Mouse (Mus musculus) neural tube, embryonic 12.5 days (tissue): ENCODE data around the gene Creg2. TPM values are rescaled to one million over a fixed set of nuclear protein-coding genes. Genes with fewer than 3 reads are reported as not detected.
A peak's percentile ranks its signal among the peaks of the same experiment; 100 is the strongest.
"Not testable (repeated sequence)": the region's sequence is repeated elsewhere in the genome, so short reads cannot be mapped to it uniquely, and the experiment has no call there.

Experiments
- ATAC-seq: fragments of 200-750 bp; cut with Nextera tagmentation; 2 replicates; pipeline ENCODE4 v1.8.0; 2017; ENCODE audit warnings: low read depth, mild to moderate bottlenecking, moderate TSS enrichment, moderate library complexity; ENCODE audit not compliant: low FRiP score
- H3K27ac ChIP-seq: fragments of 300-500 bp; sonication (generic); 2 replicates; pipeline ENCODE4 v1.5.1; 2016
- H3K27me3 ChIP-seq: fragments of 300-500 bp; sonication (generic); replicated peaks from 2 replicates; pipeline ENCODE4 v1.6.1; 2016; ENCODE audit warnings: mild to moderate bottlenecking
- H3K36me3 ChIP-seq: fragments of 300-500 bp; sonication (generic); 2 replicates; pipeline ENCODE4 v1.6.1; 2016; ENCODE audit warnings: mild to moderate bottlenecking
- H3K4me1 ChIP-seq: fragments of 300-500 bp; sonication (generic); 2 replicates; pipeline ENCODE4 v1.6.1; 2016
- H3K4me2 ChIP-seq: fragments of 300-500 bp; sonication (generic); replicated peaks from 2 replicates; pipeline ENCODE4 v1.6.1; 2016; ENCODE audit warnings: mild to moderate bottlenecking
- H3K4me3 ChIP-seq: fragments of 300-500 bp; sonication (generic); 2 replicates; pipeline ENCODE4 v1.5.1; 2016
- H3K9ac ChIP-seq: fragments of 300-500 bp; sonication (generic); 2 replicates; pipeline ENCODE4 v1.6.1; 2016; ENCODE audit warnings: mild to moderate bottlenecking
- H3K9me3 ChIP-seq: fragments of 300-500 bp; sonication (generic); 2 replicates; pipeline ENCODE4 v1.6.1; 2016; ENCODE audit warnings: mild to moderate bottlenecking
- WGBS: fragments of 180-500 bp; shearing (Covaris S2); methylation state at CpG from one replicate; pipeline ENCODE4 v1.1.7; 2016; 5-methylcytosine and 5-hydroxymethylcytosine counted together
- polyA plus RNA-seq: library from polyadenylated mRNA; unstranded; fragments of >200 nt; fragmentation: Nextera tagmentation; extraction: Ambion mirVana; gene quantifications from 2 replicates; pipeline ENCODE4 v1.2.1, GENCODE M21; 2016

Gene Creg2
- polyA plus RNA-seq, 1 experiment from 2014 or later, result 3.2 TPM

DNA sequence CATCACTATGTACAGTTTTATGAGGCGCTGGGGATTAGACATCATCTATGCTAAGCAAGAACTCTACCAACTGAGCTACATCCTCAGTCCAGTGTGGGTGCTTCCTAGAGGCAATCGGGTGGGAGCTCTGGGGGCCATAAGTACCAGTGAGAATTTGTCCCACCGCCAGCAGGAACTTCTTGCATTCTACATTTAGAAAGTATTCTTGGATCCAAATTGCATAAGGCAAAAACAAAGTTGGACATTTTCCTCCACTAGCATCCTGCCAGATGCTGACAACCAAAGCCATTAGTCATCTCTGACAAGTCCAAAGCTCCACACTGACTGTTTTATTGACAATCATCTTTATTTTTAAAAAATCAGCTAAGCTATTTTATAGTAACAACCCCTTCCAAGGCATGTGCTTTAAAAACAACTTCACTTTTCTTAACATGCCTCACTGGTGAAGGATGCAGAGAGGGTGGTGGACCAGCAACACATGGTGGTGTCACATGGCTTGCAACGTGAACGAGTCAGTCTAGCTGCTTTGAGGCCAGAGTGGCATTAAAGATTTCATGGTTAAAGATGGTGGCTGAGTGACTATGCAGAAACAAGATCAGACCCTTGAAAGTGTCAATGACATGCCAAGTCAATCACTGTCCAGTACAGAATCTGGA is 25.1 kb upstream of the Creg2 start:
- Histone ChIP-seq H3K36me3 (no peaks in the 10 kb centered on the region), H3K4me3 (no peak overlapping the region), H3K9me3 (no peaks in the 10 kb centered on the region), H3K4me2 (no peak overlapping the region), H3K9ac (no peak overlapping the region), H3K27me3 (no peaks in the 10 kb centered on the region), H3K4me1 (no peaks in the 10 kb centered on the region), H3K27ac (no peak overlapping the region)
- ATAC-seq, result no peak
- WGBS, result 90% methylated on average over 5 of the region's 5 CpGs

DNA sequence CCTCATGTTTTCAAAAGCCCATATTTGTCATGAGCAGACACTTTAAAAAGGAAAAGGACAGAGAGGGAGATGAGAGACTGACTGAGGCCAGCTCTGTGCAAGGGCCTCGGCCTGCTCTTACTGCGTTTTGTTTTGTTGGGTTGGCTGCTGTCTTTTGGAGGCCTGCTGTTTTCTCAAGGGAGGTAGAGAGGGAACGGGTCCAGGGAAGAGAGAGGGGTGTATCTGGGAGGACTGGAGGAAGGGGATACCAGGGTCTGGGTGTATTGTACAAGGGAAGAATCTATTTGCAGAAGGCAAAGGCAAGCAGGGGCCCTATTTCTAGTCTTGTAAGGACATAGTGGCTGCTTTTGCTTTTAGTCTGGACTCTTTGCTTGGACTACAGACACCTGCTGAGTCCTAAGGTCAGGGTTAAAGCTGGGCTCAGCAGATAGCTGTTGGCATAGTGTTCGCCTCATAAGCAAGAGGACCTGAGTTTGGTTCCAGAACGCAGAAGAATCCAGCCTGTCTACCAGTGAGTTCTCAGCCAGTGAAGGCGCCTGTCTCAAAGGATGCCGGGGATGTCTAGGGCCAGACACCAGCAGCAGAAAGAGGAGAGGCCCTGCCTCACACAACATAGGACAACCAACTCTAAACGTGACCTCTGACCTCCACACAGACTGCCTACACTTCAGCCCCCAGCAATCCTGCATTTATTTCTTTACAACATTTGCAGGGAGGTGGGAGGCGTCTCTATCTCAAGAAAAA is 21.3 kb upstream of the Creg2 start:
- 74% methylated on average over 9 of the region's 9 CpGs for WGBS
- H3K4me2 ChIP-seq, result no peak overlapping the region

DNA sequence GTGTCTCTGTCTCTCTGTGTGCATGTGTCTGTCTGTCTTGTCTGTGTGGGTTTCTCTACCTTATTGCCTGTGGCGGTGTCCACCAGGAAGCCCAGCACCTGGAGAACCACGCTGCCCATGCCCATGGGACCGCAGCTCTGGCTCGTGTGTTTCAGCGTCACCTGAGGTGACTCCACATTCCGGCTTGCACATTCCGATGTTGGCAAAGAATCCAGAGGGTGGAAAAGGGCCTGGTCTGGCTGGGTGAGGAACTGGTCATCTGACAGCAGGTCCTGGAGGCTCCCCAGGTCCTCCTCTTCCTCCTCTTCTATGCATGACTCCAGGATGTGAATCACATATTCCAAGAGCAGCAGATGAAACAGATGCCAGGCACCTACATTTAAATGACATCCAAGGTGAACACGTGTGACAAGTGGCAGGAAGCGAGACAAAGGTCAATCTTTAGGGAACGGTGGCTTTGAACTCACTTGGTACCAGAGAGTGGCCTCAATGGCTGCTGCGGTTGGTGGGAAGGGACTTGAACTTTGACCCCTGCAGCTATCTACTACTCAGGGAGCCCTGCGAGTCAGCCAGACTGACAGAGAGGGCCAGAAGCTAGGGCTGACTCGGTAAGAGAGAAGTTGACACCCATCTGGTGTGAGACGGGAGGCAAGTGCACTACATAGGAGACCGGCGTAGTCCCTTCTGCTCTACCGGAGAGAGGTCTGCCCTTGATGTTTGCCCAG is 19.1 kb upstream of the Creg2 start:
- Histone ChIP-seq H3K9me3 (no peaks in the 10 kb centered on the region), H3K4me3 (no peak overlapping the region), H3K4me2 (no peak overlapping the region), H3K36me3 (no peaks in the 10 kb centered on the region), H3K4me1 (no peaks in the 10 kb centered on the region), H3K27me3 (no peaks in the 10 kb centered on the region), H3K27ac (no peak overlapping the region), H3K9ac (no peak overlapping the region)
- 89% methylated on average over 17 of the region's 17 CpGs for WGBS
- no peak for ATAC-seq

More for the DNA sequence above, 21.3 kb upstream of the Creg2 start:
- ATAC-seq, result no peak
- H3K27me3 ChIP-seq, result no peaks in the 10 kb centered on the region
- H3K4me3 ChIP-seq, result no peak overlapping the region
- no peaks in the 10 kb centered on the region for H3K4me1 ChIP-seq
- no peak overlapping the region for H3K9ac ChIP-seq
- no peaks in the 10 kb centered on the region for H3K36me3 ChIP-seq
- H3K9me3 ChIP-seq, result no peaks in the 10 kb centered on the region
- no peak overlapping the region for H3K27ac ChIP-seq

GRCm38 (mm10) chr1:39666751-39667252 is 15.5 kb upstream of the Creg2 start:
- ATAC-seq, result peak; percentile 53; the same call in 1 of the 2 replicates
- no peaks in the 10 kb centered on the region for H3K9me3 ChIP-seq
- H3K4me3 ChIP-seq, result no peak overlapping the region
- no peak overlapping the region for H3K4me2 ChIP-seq
- H3K27me3 ChIP-seq, result no peaks in the 10 kb centered on the region
- 76% methylated on average over 12 of the region's 12 CpGs for WGBS
- no peaks in the 10 kb centered on the region for H3K36me3 ChIP-seq
- no peak overlapping the region for H3K27ac ChIP-seq
- 0 out of 2 replicates have a peak, but pooled peaks cover 2% of the 10 kb centered on the region for H3K4me1 ChIP-seq
- H3K9ac ChIP-seq, result no peak overlapping the region

- Histone ChIP-seq H3K4me3 (no peak overlapping the region), H3K9me3 (no peaks in the 10 kb centered on the region), H3K36me3 (no peaks in the 10 kb centered on the region), H3K9ac (no peak overlapping the region), H3K27me3 (no peaks in the 10 kb centered on the region), H3K4me2 (no peak overlapping the region), H3K27ac (no peak overlapping the region), H3K4me1 (0 out of 2 replicates have a peak, but pooled peaks cover 2% of the 10 kb centered on the region)
- ATAC-seq, result no peak
- WGBS, result 89% methylated on average over 7 of the region's 7 CpGs
These were observed 12.9 kb upstream of the Creg2 start for GRCm38 (mm10) chr1:39664039-39664625.

- H3K27ac ChIP-seq, result no peak overlapping the region
- no peak overlapping the region for H3K4me2 ChIP-seq
- peak; percentile 37; the same call in 1 of the 2 replicates for ATAC-seq
- WGBS, result 77% methylated on average over 4 of the region's 4 CpGs
- no peaks in the 10 kb centered on the region for H3K27me3 ChIP-seq
- H3K9me3 ChIP-seq, result no peaks in the 10 kb centered on the region
- H3K36me3 ChIP-seq, result no peaks in the 10 kb centered on the region
- H3K4me1 ChIP-seq, result 0 out of 2 replicates have a peak, but pooled peaks cover 2% of the 10 kb centered on the region
- H3K9ac ChIP-seq, result no peak overlapping the region
- H3K4me3 ChIP-seq, result no peak overlapping the region
These were observed 11.8 kb upstream of the Creg2 start for GRCm38 (mm10) chr1:39663050-39663449.

GRCm38 (mm10) chr1:39656976-39657529 is 5.8 kb upstream of the Creg2 start:
- H3K4me2 ChIP-seq, result no peak overlapping the region
- H3K4me3 ChIP-seq, result no peak overlapping the region
- no peak overlapping the region for H3K9ac ChIP-seq
- no peaks in the 10 kb centered on the region for H3K9me3 ChIP-seq
- 84% methylated on average over 6 of the region's 6 CpGs for WGBS
- no peaks in the 10 kb centered on the region for H3K36me3 ChIP-seq
- H3K4me1 ChIP-seq, result no peaks in the 10 kb centered on the region
- peaks cover 3% of the 10 kb centered on the region; the same call in 1 of the 2 replicates for H3K27me3 ChIP-seq
- no peak for ATAC-seq
- H3K27ac ChIP-seq, result no peak overlapping the region

DNA sequence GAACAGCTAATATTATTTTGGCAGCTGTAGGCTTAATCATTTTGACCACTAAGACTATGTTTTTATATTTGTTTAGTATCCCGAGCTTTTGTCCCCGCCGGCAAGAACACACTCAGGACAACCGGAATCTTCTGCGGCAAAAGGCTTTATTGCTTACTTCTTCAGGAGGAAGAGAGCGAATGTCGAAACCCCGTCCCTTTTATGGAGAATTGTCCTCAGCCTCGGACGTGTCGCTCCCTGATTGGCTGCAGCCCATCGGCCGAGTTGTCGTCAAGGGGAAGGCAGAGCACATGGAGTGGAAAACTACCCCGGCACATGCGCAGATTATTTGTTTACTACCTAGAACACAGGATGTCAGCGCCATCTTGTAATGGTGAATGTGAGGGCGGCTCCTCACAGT is 3.6 kb upstream of the Creg2 start:
- not testable (repeated sequence) for H3K4me3 ChIP-seq, H3K9ac ChIP-seq, H3K27ac ChIP-seq, ATAC-seq, H3K4me2 ChIP-seq, H3K9me3 ChIP-seq, H3K36me3 ChIP-seq
- Histone ChIP-seq H3K4me1 (peaks cover 12% of the 10 kb centered on the region; the same call in 1 of the 2 replicates), H3K27me3 (peaks cover 10% of the 10 kb centered on the region; the same call in 1 of the 2 replicates)
- 88% methylated on average over 18 of the region's 18 CpGs for WGBS

GRCm38 (mm10) chr1:39653028-39653427 is 1.8 kb upstream of the Creg2 start:
- Histone ChIP-seq H3K9me3 (no peaks in the 10 kb centered on the region), H3K9ac (no peak overlapping the region), H3K27me3 (peaks cover 10% of the 10 kb centered on the region; the same call in 1 of the 2 replicates), H3K36me3 (no peaks in the 10 kb centered on the region), H3K27ac (no peak overlapping the region), H3K4me3 (no peak overlapping the region), H3K4me2 (no peak overlapping the region), H3K4me1 (peaks cover 15% of the 10 kb centered on the region; the same call in 1 of the 2 replicates)
- no peak for ATAC-seq
- 88% methylated on average over 4 of the region's 4 CpGs for WGBS

DNA sequence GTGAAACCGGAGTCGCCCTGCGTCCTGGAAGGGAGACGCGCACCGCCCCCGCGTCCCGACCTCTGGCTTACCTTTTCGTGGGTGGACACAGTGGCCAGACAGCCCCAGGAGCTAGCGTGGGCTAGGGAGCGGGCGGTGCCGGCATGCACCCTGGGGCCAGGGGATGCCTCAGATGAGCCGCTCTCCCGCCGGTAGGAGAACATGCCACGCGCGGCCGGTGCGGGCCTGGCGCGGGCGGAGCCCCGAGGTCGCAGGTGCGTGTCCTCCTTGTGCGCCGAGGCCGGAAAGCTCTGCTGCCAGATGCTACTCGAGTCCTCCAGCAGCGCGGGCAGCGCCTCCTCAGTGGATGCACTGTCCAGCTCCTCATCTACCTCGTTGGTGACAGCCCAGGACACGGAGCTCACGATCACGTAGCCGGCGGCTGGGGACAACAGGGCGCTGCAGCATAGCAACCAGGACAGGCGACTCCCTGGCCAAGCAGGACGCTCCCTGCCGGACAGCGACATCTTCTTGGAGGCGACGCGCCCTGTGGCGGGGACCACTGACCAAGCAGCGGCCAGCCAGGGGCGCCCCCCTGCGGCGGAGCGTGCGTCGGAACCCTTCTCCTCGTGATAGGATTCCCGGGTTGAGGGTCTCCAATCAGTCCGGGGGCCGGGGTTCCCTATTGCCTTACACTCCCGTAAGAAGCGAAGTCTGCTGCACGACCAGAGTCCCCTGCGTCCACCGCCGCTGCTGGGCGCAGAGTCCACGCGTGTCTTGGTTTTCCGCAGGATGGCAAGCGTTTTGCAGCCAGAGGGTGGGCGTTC is 636 bp downstream of the Creg2 start:
- Histone ChIP-seq H3K4me1 (peaks cover 15% of the 10 kb centered on the region; the same call in 1 of the 2 replicates), H3K27me3 (peaks cover 10% of the 10 kb centered on the region; the same call in 1 of the 2 replicates), H3K9ac (peak overlapping the region; percentile 64), H3K4me3 (peak overlapping the region; percentile 57), H3K9me3 (no peaks in the 10 kb centered on the region), H3K27ac (no peak overlapping the region), H3K36me3 (no peaks in the 10 kb centered on the region), H3K4me2 (peak overlapping the region; percentile 94)
- 1% methylated on average over 72 of the region's 73 CpGs for WGBS
- ATAC-seq, result peak; percentile 74
